Mouse (Mus musculus) C2C12 (cell line): Measurements from ENCODE around the gene Rarg.

Experiments
- CTCF ChIP-seq: IDR thresholded peaks from one replicate; pipeline ENCODE4 v1.5.1; 2011; ENCODE audit not compliant: control insufficient read depth, insufficient read depth, insufficient read length
- FOSL1 ChIP-seq: IDR thresholded peaks from one replicate; pipeline ENCODE4 v1.8.0; 2011; ENCODE audit warnings: mild to moderate bottlenecking, low read length; ENCODE audit not compliant: poor library complexity, insufficient read depth, severe bottlenecking
- MYOD1 ChIP-seq: IDR thresholded peaks from one replicate; pipeline ENCODE4 v1.6.1; 2011; ENCODE audit warnings: low read depth; ENCODE audit not compliant: control insufficient read depth, insufficient read length
- MYOG ChIP-seq: IDR thresholded peaks from one replicate; pipeline ENCODE4 v1.6.1; 2011; ENCODE audit not compliant: control insufficient read depth, insufficient read length; ENCODE audit errors: extremely low read depth
- USF1 ChIP-seq: IDR thresholded peaks from one replicate; pipeline ENCODE4 v1.6.1; 2011; ENCODE audit warnings: low read depth, mild to moderate bottlenecking, control low read depth, moderate library complexity

DNA sequence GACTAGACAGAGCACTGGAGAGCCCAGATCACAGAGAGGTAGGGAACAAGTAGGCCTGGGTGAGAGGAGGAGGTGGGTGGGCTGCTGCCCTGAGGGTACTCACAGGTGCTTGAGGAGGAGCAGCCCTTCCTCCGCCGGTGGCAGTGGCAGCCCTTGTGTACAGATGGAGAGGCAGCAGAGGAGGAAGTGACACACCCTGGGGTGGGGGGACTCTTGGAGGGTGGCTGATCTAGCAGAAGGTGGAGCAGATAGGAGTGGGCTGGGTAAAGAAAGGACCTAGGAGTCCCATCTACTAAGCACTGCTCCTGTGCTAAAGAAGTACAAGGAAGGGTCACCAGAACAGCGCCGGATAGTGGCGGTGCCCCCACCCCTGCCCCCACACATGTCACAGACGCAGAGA is 25.6 kb downstream of the Rarg start, which contains the start of gene Itgb7:
- TF ChIP-seq CTCF (no peak), USF1 (no peak), MYOD1 (no peak), FOSL1 (no peak), MYOG (no peak)
